Mouse (Mus musculus) frontal cortex, postnatal 10 days (tissue): ENCODE results near the gene Chrng.
A peak's percentile ranks its signal among the peaks of the same experiment; 100 is the strongest.

ENCODE experiments used
- DNase-seq, 2 experiments: peaks; one replicate each; pipeline ENCODE4 v3.0.0; 2022; ENCODE audit warnings: low spot score in 2 of 2, mixed read lengths in 1 of 2

Chrng gene

DNA sequence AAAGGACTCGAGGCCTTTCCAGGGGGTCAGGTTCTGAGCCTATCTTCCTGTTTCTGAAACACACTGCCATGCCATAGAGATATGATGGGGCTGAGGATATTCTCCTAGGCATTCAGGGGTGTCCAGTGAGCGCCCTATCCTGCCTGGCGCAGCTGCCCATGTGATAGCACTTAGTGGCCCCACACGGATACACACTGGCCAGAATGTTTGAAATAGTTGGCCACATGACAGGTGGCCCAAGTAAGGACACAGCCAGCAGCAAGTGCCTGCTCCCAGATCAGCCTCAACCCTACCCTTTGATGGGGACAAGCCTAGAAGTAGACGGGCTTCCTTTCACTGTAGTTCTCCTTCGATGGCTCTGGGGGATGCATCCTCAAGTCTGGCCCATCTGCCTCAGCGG, at the start of gene Chrng:
Gene Chrng, plus strand, starts transcription at position 193 of the 400 bp plus-strand sequence.
- no peak for DNase-seq

GRCm38 (mm10) chr1:87155531-87156198, 48.8 kb upstream of the Chrng start:
- no peak for DNase-seq

GRCm38 (mm10) chr1:87156199-87156587, 48.3 kb upstream of the Chrng start, which contains the start of gene Ecel1:
Ecel1 (minus strand) TSS chr1:87156521.
- DNase-seq, result no peak

DNA sequence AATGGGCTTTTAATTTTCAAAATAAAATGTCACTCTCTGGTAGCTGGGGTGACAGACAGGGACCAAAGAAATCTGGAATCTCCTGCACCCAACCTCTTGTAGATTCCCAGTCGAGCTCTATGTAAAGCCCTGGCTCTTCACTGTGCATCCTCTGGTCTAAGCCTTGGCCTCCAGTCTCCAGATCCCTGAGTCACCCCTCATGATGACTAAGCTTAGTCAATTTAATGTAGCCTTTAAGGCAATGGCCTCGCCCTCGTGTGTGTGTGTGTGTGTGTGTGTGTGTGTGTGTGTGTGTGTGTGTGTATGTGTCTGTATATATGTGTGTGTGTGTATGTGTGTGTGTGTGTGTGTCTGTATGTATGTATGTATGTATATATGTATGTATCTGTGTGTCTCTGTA, 45.1 kb upstream of the Chrng start:
- no peak for DNase-seq

GRCm38 (mm10) chr1:87164164-87164795, 40.2 kb upstream of the Chrng start:
- no peak for DNase-seq

GRCm38 (mm10) chr1:87164796-87165184, 39.7 kb upstream of the Chrng start:
- DNase-seq, result no peak

GRCm38 (mm10) chr1:87170458-87170857, 34.0 kb upstream of the Chrng start:
- DNase-seq, result no peak

GRCm38 (mm10) chr1:87171312-87171711, 33.1 kb upstream of the Chrng start:
- no peak for DNase-seq

GRCm38 (mm10) chr1:87172316-87172715, 32.1 kb upstream of the Chrng start:
- DNase-seq, result no peak

DNA sequence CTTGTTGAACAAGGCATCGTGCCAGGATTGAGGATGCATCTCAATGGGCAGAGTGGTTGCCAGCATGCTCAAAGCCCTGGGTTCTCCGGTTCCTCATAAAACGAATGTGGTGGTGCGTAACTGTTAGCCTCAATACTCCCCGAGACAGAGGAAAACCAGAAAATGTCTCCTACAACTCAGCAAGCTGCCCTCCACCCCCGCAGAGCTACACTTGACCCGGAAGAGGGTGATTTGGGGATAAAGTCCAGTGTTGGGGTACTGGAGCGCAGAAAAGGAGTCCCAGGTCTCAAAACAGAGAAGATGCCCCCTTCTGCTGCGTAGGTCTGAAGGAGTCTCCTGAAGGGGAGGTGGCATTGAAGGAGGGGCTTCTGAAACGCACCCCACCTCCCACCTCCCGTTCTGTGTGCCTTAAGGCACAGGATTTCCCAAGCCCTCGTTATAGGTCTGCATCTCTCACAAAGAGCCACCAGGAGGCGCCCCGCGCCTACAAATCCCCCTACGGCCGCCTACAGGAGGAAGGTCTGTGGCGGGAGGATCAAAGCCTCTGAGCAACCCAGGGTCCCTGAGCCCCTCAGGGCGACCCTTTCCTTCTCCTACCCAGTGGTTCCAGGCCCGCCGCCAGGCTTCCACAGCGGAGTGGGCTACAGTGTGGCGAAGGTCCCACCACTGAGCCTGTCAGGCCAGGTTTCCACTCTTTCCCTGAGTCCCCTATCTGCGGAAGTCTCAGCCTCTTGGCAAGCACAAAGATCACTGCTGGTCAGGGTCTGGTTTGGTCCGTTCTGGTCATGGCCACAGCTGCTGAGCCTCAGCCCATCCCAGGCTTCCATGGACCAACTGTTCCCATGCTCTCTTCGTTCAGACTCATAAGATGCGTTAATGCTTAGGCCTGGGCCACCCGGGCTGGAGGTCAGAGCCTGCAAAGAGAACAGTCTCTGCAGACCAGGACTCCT, 30.2 kb upstream of the Chrng start:
- peak in 1 of 2 experiments; percentile 65 for DNase-seq

DNA sequence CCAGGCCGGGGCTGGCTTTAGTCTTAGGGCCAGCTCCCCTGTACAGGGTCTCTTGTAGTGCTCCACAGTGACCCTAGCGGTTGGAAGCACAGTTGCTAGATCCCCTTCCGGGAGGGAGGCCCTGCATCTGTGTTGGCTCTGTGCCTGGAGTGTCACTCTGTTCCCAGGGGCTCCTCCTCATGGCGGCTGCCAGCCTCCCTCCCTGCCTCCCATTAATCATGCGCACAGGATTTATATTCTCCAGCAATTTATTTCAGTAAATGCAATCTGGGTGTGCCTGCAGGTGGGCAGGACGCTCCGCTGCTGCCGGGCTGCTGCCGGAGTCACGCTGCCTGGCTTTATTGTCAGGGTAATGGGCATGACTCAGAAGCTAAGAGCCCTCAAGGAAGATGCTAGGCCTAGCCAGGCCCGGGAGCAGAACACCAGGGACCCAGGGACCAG, 28.6 kb upstream of the Chrng start:
- DNase-seq, result peak; percentile 62 to 66

DNA sequence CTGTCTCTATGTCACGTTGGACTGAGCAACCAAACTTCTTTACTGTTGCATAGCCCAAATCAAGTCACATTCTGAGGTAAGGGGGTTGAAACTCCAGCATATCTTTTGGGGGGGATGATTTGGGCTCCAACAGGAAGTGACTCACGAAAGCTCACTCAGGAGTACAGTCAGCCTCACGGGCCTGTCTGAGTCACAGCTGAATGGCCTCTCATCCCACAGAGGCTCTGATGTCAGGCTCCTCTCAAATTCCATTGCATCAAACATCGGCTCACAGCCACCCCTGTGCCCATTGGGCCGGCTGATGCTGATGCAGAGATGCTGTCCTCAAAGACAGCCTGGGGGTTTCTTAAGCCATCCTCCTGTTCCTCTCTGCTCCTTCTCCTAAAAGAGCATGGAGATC, 23.6 kb upstream of the Chrng start:
- no peak for DNase-seq

GRCm38 (mm10) chr1:87183013-87183412, 21.4 kb upstream of the Chrng start, which contains the start of gene Prss56:
Prss56 (plus strand) TSS chr1:87183313.
- DNase-seq, result no peak

GRCm38 (mm10) chr1:87183998-87184750, 20.3 kb upstream of the Chrng start:
- no peak for DNase-seq

GRCm38 (mm10) chr1:87184751-87185139, 19.7 kb upstream of the Chrng start:
- peak; percentile 53 to 67 for DNase-seq

DNA sequence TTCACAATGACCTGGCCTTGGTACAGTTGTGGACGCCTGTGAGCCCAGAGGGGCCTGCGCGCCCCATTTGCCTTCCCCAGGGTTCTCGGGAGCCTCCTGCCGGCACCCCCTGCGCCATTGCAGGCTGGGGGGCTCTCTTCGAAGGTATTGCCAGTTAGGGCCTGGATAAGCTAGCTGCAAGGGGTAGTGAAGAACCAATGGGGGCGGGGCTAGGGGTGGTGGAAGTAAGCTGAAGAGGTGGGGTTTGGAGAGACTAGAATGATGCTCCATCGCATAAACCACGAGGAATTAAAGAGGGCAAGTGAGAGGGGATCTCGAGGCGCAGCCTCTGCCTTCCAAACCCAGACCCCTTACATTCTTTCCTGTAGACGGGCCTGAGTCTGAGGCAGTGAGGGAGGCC, 18.9 kb upstream of the Chrng start:
- DNase-seq, result no peak

- no peak for DNase-seq
Observed at GRCm38 (mm10) chr1:87186261-87187036, 18.0 kb upstream of the Chrng start.

DNA sequence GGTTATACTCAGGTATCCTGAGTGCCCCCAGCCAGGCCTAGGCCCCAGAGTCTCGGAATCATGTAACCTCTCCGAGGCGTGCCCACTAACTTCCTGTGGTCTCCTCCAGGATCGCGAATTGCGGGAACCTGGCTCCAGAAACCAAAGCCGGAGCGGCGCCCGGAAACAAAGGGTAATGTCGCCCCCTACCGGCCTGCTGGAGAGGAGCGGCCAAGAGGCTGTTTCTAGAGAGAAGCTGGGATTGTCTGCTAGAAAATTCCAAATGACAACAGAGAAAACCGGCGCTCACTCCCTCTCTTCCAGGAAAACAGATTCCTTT, 17.5 kb upstream of the Chrng start:
- DNase-seq, result peak in 1 of 2 experiments; percentile 70

- no peak for DNase-seq
Observed at GRCm38 (mm10) chr1:87190429-87190828, 14.0 kb upstream of the Chrng start, which contains the start of gene Chrnd. Chrnd (plus strand) TSS chr1:87190607.

DNA sequence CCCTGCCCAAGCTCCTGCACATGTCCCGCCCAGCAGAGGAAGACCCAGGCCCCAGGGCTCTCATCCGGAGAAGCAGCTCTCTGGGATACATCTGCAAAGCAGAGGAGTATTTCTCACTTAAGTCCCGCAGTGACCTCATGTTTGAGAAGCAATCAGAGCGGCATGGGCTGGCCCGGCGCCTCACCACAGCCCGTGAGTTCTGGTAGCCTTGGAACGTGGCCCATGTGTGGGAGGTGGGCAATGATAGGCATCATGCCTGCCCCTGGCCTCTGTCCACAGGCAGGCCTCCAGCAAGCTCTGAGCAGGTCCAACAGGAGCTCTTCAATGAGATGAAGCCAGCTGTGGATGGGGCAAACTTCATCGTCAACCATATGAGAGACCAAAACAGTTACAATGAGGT, 7.2 kb upstream of the Chrng start:
- no peak for DNase-seq
